Mouse (Mus musculus) kidney, embryonic 15.5 days (tissue): ENCODE measurements at regions not wholly inside any gene's neighbourhood (a gene's known extent, or its start where the extent isn't known, plus 50 kb on each side); places are given as distances from the start of the nearest gene placed in this dataset.

Source experiments
- ATAC-seq: fragments of 200-750 bp; cut with Nextera tagmentation; replicated peaks from 2 replicates; pipeline ENCODE4 v1.8.0; 2017; ENCODE audit warnings: moderate TSS enrichment; ENCODE audit not compliant: low FRiP score
- H3K27ac ChIP-seq: fragments of 300-500 bp; sonication (generic); 2 replicates; pipeline ENCODE4 v1.5.1; 2015; ENCODE audit warnings: mild to moderate bottlenecking, inconsistent platforms
- H3K27me3 ChIP-seq: fragments of 300-500 bp; sonication (generic); 2 replicates; pipeline ENCODE4 v1.6.1; 2015; ENCODE audit warnings: inconsistent platforms
- H3K36me3 ChIP-seq: fragments of 300-500 bp; sonication (generic); 2 replicates; pipeline ENCODE4 v1.6.1; 2015; ENCODE audit warnings: inconsistent platforms
- H3K4me1 ChIP-seq: fragments of 300-500 bp; sonication (generic); 2 replicates; pipeline ENCODE4 v1.6.1; 2015; ENCODE audit warnings: inconsistent platforms
- H3K4me2 ChIP-seq: fragments of 300-500 bp; sonication (generic); 2 replicates; pipeline ENCODE4 v1.6.1; 2015; ENCODE audit warnings: moderate library complexity, mild to moderate bottlenecking, inconsistent platforms
- H3K4me3 ChIP-seq: fragments of 300-500 bp; sonication (generic); replicated peaks from 2 replicates; pipeline ENCODE4 v1.5.1; 2015; ENCODE audit warnings: mild to moderate bottlenecking, inconsistent platforms
- H3K9ac ChIP-seq: fragments of 300-500 bp; sonication (generic); 2 replicates; pipeline ENCODE4 v1.6.1; 2015; ENCODE audit warnings: mild to moderate bottlenecking, inconsistent platforms
- H3K9me3 ChIP-seq: fragments of 300-500 bp; sonication (generic); replicated peaks from 2 replicates; pipeline ENCODE4 v1.6.1; 2016; ENCODE audit warnings: inconsistent platforms
- WGBS: fragments of 180-500 bp; shearing (Covaris S2); methylation state at CpG from one replicate; pipeline ENCODE4 v1.1.7; 2015; ENCODE audit warnings: mixed read lengths; 5-methylcytosine and 5-hydroxymethylcytosine counted together

DNA sequence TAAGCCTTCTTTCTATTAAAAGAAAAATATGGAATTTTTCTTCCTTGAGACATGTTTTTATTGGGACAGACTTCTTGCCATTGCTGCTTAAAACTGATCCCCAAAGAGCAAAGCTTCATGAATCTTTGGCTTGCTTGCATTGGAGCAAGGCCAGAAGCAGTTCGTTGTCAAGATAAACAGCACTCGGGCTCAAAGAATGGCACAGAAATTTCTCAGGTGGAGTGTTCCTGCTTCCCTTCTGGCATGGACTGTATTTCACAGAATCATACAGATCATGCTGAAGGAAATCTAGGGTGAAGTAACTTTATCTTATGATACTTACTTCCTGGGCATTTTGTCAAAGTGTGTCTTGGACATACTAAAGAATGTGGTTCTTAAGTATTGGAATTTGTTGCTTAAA is 77.0 kb upstream of the Mmadhc start:
- Histone ChIP-seq H3K4me1 (0 out of 2 replicates have a peak, but pooled peaks cover 2% of the 10 kb centered on the region), H3K4me3 (no peak overlapping the region), H3K27me3 (no peaks in the 10 kb centered on the region), H3K36me3 (no peaks in the 10 kb centered on the region), H3K9me3 (no peaks in the 10 kb centered on the region), H3K9ac (no peak overlapping the region), H3K27ac (no peak overlapping the region), H3K4me2 (no peak overlapping the region)
- no peak for ATAC-seq
- WGBS: 60% methylated on average over 2 of the region's 2 CpGs

- no peak overlapping the region for H3K9ac ChIP-seq
- H3K27ac ChIP-seq: no peak overlapping the region
- 68% methylated on average over 7 of the region's 7 CpGs for WGBS
- H3K9me3 ChIP-seq: no peaks in the 10 kb centered on the region
- H3K27me3 ChIP-seq: no peaks in the 10 kb centered on the region
- no peak overlapping the region for H3K4me3 ChIP-seq
- ATAC-seq: no peak
- H3K4me1 ChIP-seq: 0 out of 2 replicates have a peak, but pooled peaks cover 2% of the 10 kb centered on the region
- H3K4me2 ChIP-seq: no peak overlapping the region
- H3K36me3 ChIP-seq: no peaks in the 10 kb centered on the region
Measured at GRCm38 (mm10) chr2:50373006-50373405, 76.4 kb upstream of the Mmadhc start.

DNA sequence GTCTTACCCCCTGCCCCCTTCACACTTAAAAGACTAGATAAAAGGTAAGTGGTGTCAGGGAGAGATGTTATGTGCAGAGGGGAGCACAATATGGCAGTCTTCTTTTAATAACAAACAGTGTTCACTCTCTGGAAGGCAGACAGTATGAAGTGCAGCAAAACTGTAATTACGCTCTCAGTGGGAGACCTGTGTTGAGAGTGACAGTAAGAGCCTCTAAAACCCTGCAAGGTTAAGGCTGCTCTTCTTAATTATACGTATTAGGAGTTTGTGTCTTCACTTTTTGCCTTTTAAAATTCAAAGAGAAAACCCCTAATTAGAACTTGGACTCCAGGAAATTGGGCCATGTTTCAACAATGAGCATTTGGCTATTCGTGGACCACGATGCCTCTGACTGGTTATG is 72.2 kb upstream of the Mmadhc start:
- Histone ChIP-seq H3K9me3 (no peaks in the 10 kb centered on the region), H3K27me3 (no peaks in the 10 kb centered on the region), H3K4me2 (no peak overlapping the region), H3K9ac (no peak overlapping the region), H3K36me3 (no peaks in the 10 kb centered on the region), H3K4me1 (0 out of 2 replicates have a peak, but pooled peaks cover 2% of the 10 kb centered on the region), H3K4me3 (no peak overlapping the region), H3K27ac (no peak overlapping the region)
- ATAC-seq: no peak
- 80% methylated on average over 4 of the region's 4 CpGs for WGBS

DNA sequence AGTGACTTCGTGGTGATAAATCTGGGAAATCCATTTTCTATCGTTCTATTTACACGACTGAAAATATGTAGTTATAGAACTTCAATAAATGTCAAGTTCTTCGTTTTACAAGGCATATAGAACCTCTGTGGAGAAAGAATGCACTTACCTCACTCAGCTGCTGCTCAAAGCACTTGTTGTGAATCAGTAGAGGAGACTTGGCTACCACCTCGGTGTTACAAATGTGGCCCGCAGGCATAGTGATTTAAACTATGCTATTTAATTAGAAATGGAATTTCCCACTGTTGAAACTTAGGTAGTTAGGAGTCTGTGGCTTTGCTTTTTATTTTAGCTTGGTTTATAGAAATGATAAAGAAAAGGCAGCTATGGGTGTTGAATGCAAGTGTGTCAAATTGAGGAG is 71.8 kb upstream of the Mmadhc start:
- no peak for ATAC-seq
- H3K27me3 ChIP-seq: no peaks in the 10 kb centered on the region
- H3K4me1 ChIP-seq: 0 out of 2 replicates have a peak, but pooled peaks cover 2% of the 10 kb centered on the region
- no peak overlapping the region for H3K9ac ChIP-seq
- no peak overlapping the region for H3K4me3 ChIP-seq
- no peak overlapping the region for H3K4me2 ChIP-seq
- no peaks in the 10 kb centered on the region for H3K9me3 ChIP-seq
- WGBS: 74% methylated on average over 6 of the region's 6 CpGs
- H3K27ac ChIP-seq: no peak overlapping the region
- no peaks in the 10 kb centered on the region for H3K36me3 ChIP-seq

- 80% methylated on average over 6 of the region's 6 CpGs for WGBS
- H3K9ac ChIP-seq: no peak overlapping the region
- no peak for ATAC-seq
Measured at GRCm38 (mm10) chr2:50365221-50365620, 68.6 kb upstream of the Mmadhc start.

GRCm38 (mm10) chr2:50356089-50356488 is 59.5 kb upstream of the Mmadhc start:
- Histone ChIP-seq H3K4me1 (no peaks in the 10 kb centered on the region), H3K4me2 (no peak overlapping the region), H3K9me3 (no peaks in the 10 kb centered on the region), H3K4me3 (no peak overlapping the region), H3K9ac (no peak overlapping the region), H3K36me3 (no peaks in the 10 kb centered on the region), H3K27me3 (no peaks in the 10 kb centered on the region), H3K27ac (no peak overlapping the region)
- no peak for ATAC-seq
- WGBS: 83% methylated on average over 2 of the region's 2 CpGs

More at GRCm38 (mm10) chr2:50365221-50365620, 68.6 kb upstream of the Mmadhc start:
- no peak overlapping the region for H3K27ac ChIP-seq
- no peak overlapping the region for H3K4me2 ChIP-seq
- H3K4me3 ChIP-seq: no peak overlapping the region
- no peaks in the 10 kb centered on the region for H3K36me3 ChIP-seq
- no peaks in the 10 kb centered on the region for H3K27me3 ChIP-seq
- no peaks in the 10 kb centered on the region for H3K9me3 ChIP-seq
- no peaks in the 10 kb centered on the region for H3K4me1 ChIP-seq

DNA sequence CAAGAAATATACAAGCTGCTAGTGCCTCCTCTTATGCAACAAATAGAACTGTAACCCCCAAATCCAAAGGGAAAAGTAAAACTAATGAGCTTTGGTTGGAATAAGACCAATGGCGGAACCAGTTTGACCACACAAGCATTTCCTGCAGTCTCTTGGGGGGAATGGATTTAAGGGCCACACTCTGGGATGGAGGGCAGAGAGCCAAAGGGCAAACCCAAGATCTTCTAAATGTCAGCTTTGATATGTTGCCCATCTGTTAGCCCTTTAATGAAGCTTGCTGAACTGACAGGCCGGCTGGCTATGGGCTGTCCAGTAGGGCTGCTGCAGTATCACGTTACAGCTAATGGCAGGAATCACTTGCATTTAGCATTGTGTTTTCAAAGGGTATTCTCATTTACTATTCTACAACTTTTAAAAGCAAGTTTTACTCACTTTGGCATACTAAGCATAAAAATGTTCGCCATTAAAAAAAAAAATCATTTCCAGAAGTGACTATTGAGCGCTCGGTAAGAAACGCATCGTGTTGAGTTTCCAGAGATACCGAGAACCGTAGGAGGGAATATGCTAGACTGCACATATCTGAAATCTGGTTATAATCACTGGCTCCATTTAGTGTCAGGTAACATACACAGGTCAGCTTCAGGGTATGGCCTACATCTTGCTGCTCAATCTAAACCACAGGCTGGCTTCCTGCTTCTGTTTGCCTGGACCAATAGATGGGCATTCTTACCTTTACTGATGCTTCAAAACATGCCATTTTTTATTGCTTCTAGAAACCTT is 51.1 kb upstream of the Mmadhc start:
- H3K36me3 ChIP-seq: no peaks in the 10 kb centered on the region
- 32% methylated on average over 10 of the region's 10 CpGs for WGBS
- no peak overlapping the region for H3K27ac ChIP-seq
- no peaks in the 10 kb centered on the region for H3K27me3 ChIP-seq
- no peak overlapping the region for H3K4me3 ChIP-seq
- H3K9me3 ChIP-seq: no peaks in the 10 kb centered on the region
- ATAC-seq: peak; percentile 83
- H3K9ac ChIP-seq: no peak overlapping the region
- H3K4me1 ChIP-seq: peaks cover 3% of the 10 kb centered on the region; the same call in 1 of the 2 replicates
- H3K4me2 ChIP-seq: peak overlapping the region; percentile 3; the same call in 1 of the 2 replicates
